Mouse (Mus musculus) ES-E14 (cell line): ENCODE measurements around the gene Gm11114. TPM values are rescaled to one million over a fixed set of nuclear protein-coding genes. Genes with fewer than 3 reads are reported as not detected.
A peak's percentile ranks its signal among the peaks of the same experiment; 100 is the strongest.

ENCODE experiments used
- DNase-seq: peaks from one replicate; pipeline ENCODE4 v3.0.0-alpha.2; 2013; ENCODE audit warnings: low read depth, low spot score
- H3K27ac ChIP-seq: 2 replicates; pipeline ENCODE4 v1.5.1; 2012; ENCODE audit warnings: low read depth, mild to moderate bottlenecking, low read length, moderate library complexity, mixed read lengths; ENCODE audit not compliant: poor library complexity, insufficient read depth, severe bottlenecking
- H3K36me3 ChIP-seq: 2 replicates; pipeline ENCODE4 v1.6.1; 2012; ENCODE audit warnings: mild to moderate bottlenecking, low read length, moderate library complexity, mixed read lengths; ENCODE audit not compliant: control insufficient read depth, poor library complexity, insufficient read depth, severe bottlenecking
- H3K4me1 ChIP-seq, 2 experiments: fragments of 150-350 bp in 1 of 2; sonication (generic) in 1 of 2; 2 replicates each; pipeline ENCODE4 v1.6.1; 2012; ENCODE audit warnings: low read length in 2 of 2, mild to moderate bottlenecking in 1 of 2, mixed read lengths in 1 of 2; ENCODE audit not compliant: control insufficient read depth in 2 of 2, insufficient read depth in 2 of 2, poor library complexity in 1 of 2
- H3K4me3 ChIP-seq, 2 experiments: fragments of 150-350 bp in 1 of 2; sonication (generic) in 1 of 2; 2 replicates each; pipeline ENCODE4 v1.5.1; 2012; ENCODE audit warnings: low read length in 2 of 2, low read depth in 1 of 2, mild to moderate bottlenecking in 1 of 2, mixed read lengths in 1 of 2; ENCODE audit not compliant: insufficient read depth in 1 of 2, poor library complexity in 1 of 2, severe bottlenecking in 1 of 2
- H3K9ac ChIP-seq: 2 replicates; pipeline ENCODE4 v1.6.1; 2012; ENCODE audit warnings: low read depth, mild to moderate bottlenecking, low read length, mixed read lengths; ENCODE audit not compliant: poor library complexity, insufficient read depth, severe bottlenecking
- H3K9me3 ChIP-seq: fragments of 150-350 bp; sonication (generic); 2 replicates; pipeline ENCODE4 v1.6.1; 2012; ENCODE audit warnings: low read depth, mild to moderate bottlenecking, low read length; ENCODE audit not compliant: control insufficient read depth, insufficient read depth
- CHD2 ChIP-seq: IDR thresholded peaks from 2 replicates; pipeline ENCODE4 v1.6.1; 2014; ENCODE audit warnings: mild to moderate bottlenecking, low read depth, low read length, inconsistent platforms
- HCFC1 ChIP-seq: IDR thresholded peaks from 2 replicates; pipeline ENCODE4 v1.6.1; 2012; ENCODE audit warnings: low read length, inconsistent platforms, borderline replicate concordance; ENCODE audit not compliant: insufficient read depth
- MAFK ChIP-seq: IDR thresholded peaks from 2 replicates; pipeline ENCODE4 v1.6.1; 2014; ENCODE audit warnings: mild to moderate bottlenecking, low read depth, low read length, inconsistent platforms; ENCODE audit not compliant: insufficient read depth
- ZC3H11A ChIP-seq: IDR thresholded peaks from 2 replicates; pipeline ENCODE4 v1.6.1; 2012; ENCODE audit warnings: low read depth, mild to moderate bottlenecking, inconsistent platforms, low read length, borderline replicate concordance
- ZNF384 ChIP-seq: IDR thresholded peaks from 2 replicates; pipeline ENCODE4 v1.6.1; 2012; ENCODE audit warnings: low read depth, low read length, inconsistent platforms
- in situ Hi-C, 2 experiments: fragments of 600-800 bp; cut with MboI; formaldehyde crosslinking; loops; one replicate each; pipeline ENCODE4 v1.15.1; 2025; ENCODE audit warnings: low sequenced_read_pairs in 2 of 2, inconsistent platforms in 1 of 2; ENCODE audit not compliant: unreplicated experiment in 2 of 2
- total RNA-seq: library from RNA; depleted of rRNA; stranded (reverse); fragments of 300-350 nt; gene quantifications from 2 replicates; pipeline ENCODE4 v1.2.3, GENCODE M21; 2012

Gene Gm11114
- total RNA-seq, 1 experiment: not detected

GRCm38 (mm10) chr9:85326292-85327241, 14.0 kb downstream of the Gm11114 start:
- in situ Hi-C loops: no loop called here
- H3K27ac ChIP-seq: no peak overlapping the region

GRCm38 (mm10) chr9:85327242-85328211, 15.0 kb downstream of the Gm11114 start, which contains the start of gene Tent5a:
Gene Tent5a (minus strand): TSS chr9:85327348.
- Histone ChIP-seq H3K27ac (no peak within 1 kb of the TSS), H3K4me1 (no peaks in the 10 kb centered on the region; a peak in 1 of 4 replicates), H3K36me3 (no peaks in the 10 kb centered on the region), H3K9ac (peak within 1 kb of the TSS; percentile 57), H3K4me3 (peak within 1 kb of the TSS; percentile 73 to 87), H3K9me3 (no peaks in the 10 kb centered on the region)
- TF ChIP-seq MAFK: no peak
- no peak for TF ChIP-seq CHD2
- no peak for TF ChIP-seq ZNF384
- TF ChIP-seq HCFC1: no peak
- TF ChIP-seq ZC3H11A: no peak
- DNase-seq: peak; percentile 45
- in situ Hi-C loops: no loop called here

More at GRCm38 (mm10) chr9:85326292-85327241, 14.0 kb downstream of the Gm11114 start:
- Histone ChIP-seq H3K4me1 (no peaks in the 10 kb centered on the region; a peak in 1 of 4 replicates), H3K4me3 (peak overlapping the region; percentile 73 to 87), H3K9me3 (no peaks in the 10 kb centered on the region), H3K9ac (peak overlapping the region; percentile 57), H3K36me3 (no peaks in the 10 kb centered on the region)
- TF ChIP-seq ZC3H11A (no peak), ZNF384 (no peak), HCFC1 (no peak), CHD2 (no peak), MAFK (no peak)
- peak; percentile 27 for DNase-seq

- 0 out of 2 replicates have a peak overlapping the region, but pooled peaks have one; percentile 15 for H3K9ac ChIP-seq
- H3K4me3 ChIP-seq: peak overlapping the region; percentile 73 to 87
- DNase-seq: peak; percentile 75
- no peak for TF ChIP-seq MAFK
- TF ChIP-seq ZC3H11A: peak; percentile 76
- no peak for TF ChIP-seq ZNF384
- H3K9me3 ChIP-seq: no peaks in the 10 kb centered on the region
- no peaks in the 10 kb centered on the region for H3K36me3 ChIP-seq
- no peaks in the 10 kb centered on the region; a peak in 1 of 4 replicates for H3K4me1 ChIP-seq
- H3K27ac ChIP-seq: no peak overlapping the region
- in situ Hi-C loops: no loop called here
These were observed 15.7 kb downstream of the Gm11114 start for GRCm38 (mm10) chr9:85328259-85328658.

- Histone ChIP-seq H3K9ac (no peak overlapping the region), H3K4me3 (no peak overlapping the region), H3K4me1 (no peaks in the 10 kb centered on the region), H3K9me3 (no peaks in the 10 kb centered on the region), H3K27ac (no peak overlapping the region), H3K36me3 (no peaks in the 10 kb centered on the region)
- DNase-seq: no peak
- TF ChIP-seq MAFK (no peak), CHD2 (no peak), HCFC1 (no peak), ZC3H11A (no peak), ZNF384 (no peak)
- in situ Hi-C loops: no loop called here
These were observed 18.9 kb downstream of the Gm11114 start for GRCm38 (mm10) chr9:85331521-85331920.
